Mouse (Mus musculus): ENCODE results near the gene Kdf1. TPM values are rescaled to one million over a fixed set of nuclear protein-coding genes. Genes with fewer than 3 reads are reported as not detected.

The Kdf1 gene
- total and polyA plus RNA-seq, 3 experiments, result 0.04 to 0.12 TPM; not detected in 1

- H3K27ac ChIP-seq (ENCODE audit: control insufficient read depth, low read depth, low read length), result no peak overlapping the region
- peaks cover 0 to 2% of the 10 kb centered on the region in 2 experiments; a peak in 1 of 4 replicates for H3K36me3 ChIP-seq (ENCODE audit: control insufficient read depth in 1 of 2, insufficient read depth in 2 of 2, low read length in 2 of 2)
- no peak overlapping the region for H3K4me3 ChIP-seq (ENCODE audit: control insufficient read depth in 1 of 2, insufficient read depth in 1 of 2, low read depth in 2 of 2, low read length in 2 of 2)
- DNase-seq (ENCODE audit: low read depth, low spot score), result no peak
- no peaks in the 10 kb centered on the region; the same call in 1 of the 2 replicates for H3K79me2 ChIP-seq (ENCODE audit: control insufficient read depth, insufficient read depth, low read length, poor library complexity)
- H3K9me3 ChIP-seq (replicated peaks; ENCODE audit: insufficient read depth, low read length), result no peaks in the 10 kb centered on the region
- H3K4me1 ChIP-seq (ENCODE audit: control insufficient read depth in 1 of 2, insufficient read depth in 2 of 2, low read length in 2 of 2), result peaks cover 0 to 14% of the 10 kb centered on the region in 2 experiments; a peak in 2 of 4 replicates
- TF ChIP-seq MAZ (IDR thresholded peaks at IDR 0.05; ENCODE audit: low read depth, low read length), result no peak
- no peak for TF ChIP-seq MEF2A (IDR thresholded peaks at IDR 0.05; ENCODE audit: extremely low read depth, insufficient replicate concordance, low read depth, low read length, poor library complexity, severe bottlenecking)
- no peak for TF ChIP-seq BHLHE40 (IDR thresholded peaks at IDR 0.05; ENCODE audit: borderline replicate concordance, low read depth, low read length)
- no peak for TF ChIP-seq ELF1 (IDR thresholded peaks at IDR 0.05; ENCODE audit: low read depth, low read length)
- TF ChIP-seq E2F4 (IDR thresholded peaks at IDR 0.05; ENCODE audit: borderline replicate concordance, low read depth, low read length), result no peak
- TF ChIP-seq MAFK (IDR thresholded peaks at IDR 0.05; ENCODE audit: borderline replicate concordance, low read depth, low read length), result no peak
- TF ChIP-seq ZMIZ1 (IDR thresholded peaks at IDR 0.05; ENCODE audit: low read depth, low read length), result no peak
- no peak for TF ChIP-seq CHD2 (IDR thresholded peaks at IDR 0.05; ENCODE audit: low read length)
- no peak for TF ChIP-seq GABPA (IDR thresholded peaks at IDR 0.05; ENCODE audit: low read depth, low read length)
- no peak for TF ChIP-seq HCFC1 (IDR thresholded peaks at IDR 0.05; ENCODE audit: low read depth, low read length)
- no peak for TF ChIP-seq SIN3A (IDR thresholded peaks at IDR 0.05; ENCODE audit: low read length)
- TF ChIP-seq EP300 (IDR thresholded peaks at IDR 0.05; ENCODE audit: low read depth in 1 of 2, low read length in 2 of 2), result no peak
- no peak for TF ChIP-seq NELFE (IDR thresholded peaks at IDR 0.05; ENCODE audit: low read depth, low read length)
- no peak for TF ChIP-seq TBP (IDR thresholded peaks at IDR 0.05; ENCODE audit: low read depth, low read length)
- no peak for TF ChIP-seq KAT2A (conservative IDR thresholded peaks at IDR 0.05; ENCODE audit: low read depth, low read length)
- no peak for TF ChIP-seq CTCF (IDR thresholded peaks at IDR 0.05 in 2 of 3, conservative IDR thresholded peaks at IDR 0.05 in 1 of 3; ENCODE audit: control insufficient read depth in 1 of 3, insufficient read depth in 1 of 3, low read depth in 2 of 3, low read length in 3 of 3, poor library complexity in 1 of 3, severe bottlenecking in 1 of 3)
- TF ChIP-seq GATA1 (IDR thresholded peaks at IDR 0.05; ENCODE audit: low read depth, low read length), result no peak
- no peak overlapping the region for H3K9ac ChIP-seq (ENCODE audit: control insufficient read depth, low read depth, low read length, poor library complexity, severe bottlenecking)
- H3K27me3 ChIP-seq (ENCODE audit: control insufficient read depth in 1 of 2, insufficient read depth in 2 of 2, low read length in 2 of 2), result no peaks in the 10 kb centered on the region
These were observed 29.1 kb upstream of the Kdf1 start for GRCm38 (mm10) chr4:133489489-133490245.

- Histone ChIP-seq H3K4me3 (ENCODE audit: control insufficient read depth in 1 of 2, insufficient read depth in 1 of 2, low read depth in 2 of 2, low read length in 2 of 2) (no peak overlapping the region), H3K27ac (ENCODE audit: control insufficient read depth, low read depth, low read length) (no peak overlapping the region), H3K4me1 (ENCODE audit: control insufficient read depth in 1 of 2, insufficient read depth in 2 of 2, low read length in 2 of 2) (peaks cover 0 to 14% of the 10 kb centered on the region in 2 experiments; a peak in 2 of 4 replicates), H3K9me3 (replicated peaks; ENCODE audit: insufficient read depth, low read length) (no peaks in the 10 kb centered on the region), H3K9ac (ENCODE audit: control insufficient read depth, low read depth, low read length, poor library complexity, severe bottlenecking) (no peak overlapping the region), H3K79me2 (ENCODE audit: control insufficient read depth, insufficient read depth, low read length, poor library complexity) (no peaks in the 10 kb centered on the region; the same call in 1 of the 2 replicates), H3K36me3 (ENCODE audit: control insufficient read depth in 1 of 2, insufficient read depth in 2 of 2, low read length in 2 of 2) (peaks cover 0 to 2% of the 10 kb centered on the region in 2 experiments; a peak in 1 of 4 replicates), H3K27me3 (ENCODE audit: control insufficient read depth in 1 of 2, insufficient read depth in 2 of 2, low read length in 2 of 2) (no peaks in the 10 kb centered on the region; a peak in 1 of 4 replicates)
- no peak for DNase-seq (ENCODE audit: low read depth, low spot score)
- TF ChIP-seq E2F4 (IDR thresholded peaks at IDR 0.05; ENCODE audit: borderline replicate concordance, low read depth, low read length) (no peak), MEF2A (IDR thresholded peaks at IDR 0.05; ENCODE audit: extremely low read depth, insufficient replicate concordance, low read depth, low read length, poor library complexity, severe bottlenecking) (no peak), TAL1 (IDR thresholded peaks at IDR 0.05; ENCODE audit: low read length) (no peak), POLR2AphosphoS5 (IDR thresholded peaks at IDR 0.05; ENCODE audit: borderline replicate concordance, low read depth, low read length) (no peak), USF1 (IDR thresholded peaks at IDR 0.05; ENCODE audit: low read depth, low read length) (no peak), CHD2 (IDR thresholded peaks at IDR 0.05; ENCODE audit: low read length) (no peak), NELFE (IDR thresholded peaks at IDR 0.05; ENCODE audit: low read depth, low read length) (no peak), MYB (IDR thresholded peaks at IDR 0.05; ENCODE audit: low read depth, low read length) (no peak), MXI1 (IDR thresholded peaks at IDR 0.05; ENCODE audit: low read depth, low read length) (no peak), NRF1 (IDR thresholded peaks at IDR 0.05; ENCODE audit: insufficient read depth, low read depth, low read length, poor library complexity, severe bottlenecking) (no peak), GATA1 (IDR thresholded peaks at IDR 0.05; ENCODE audit: low read depth, low read length) (no peak), SIN3A (IDR thresholded peaks at IDR 0.05; ENCODE audit: low read length) (no peak), ETS1 (IDR thresholded peaks at IDR 0.05; ENCODE audit: low read depth, low read length) (no peak), TBP (IDR thresholded peaks at IDR 0.05; ENCODE audit: low read depth, low read length) (no peak), CTCF (IDR thresholded peaks at IDR 0.05 in 2 of 3, conservative IDR thresholded peaks at IDR 0.05 in 1 of 3; ENCODE audit: control insufficient read depth in 1 of 3, insufficient read depth in 1 of 3, low read depth in 2 of 3, low read length in 3 of 3, poor library complexity in 1 of 3, severe bottlenecking in 1 of 3) (no peak), MYC (IDR thresholded peaks at IDR 0.05; ENCODE audit: low read depth, low read length) (no peak), UBTF (IDR thresholded peaks at IDR 0.05; ENCODE audit: borderline replicate concordance, insufficient read depth, low read depth, low read length) (no peak), MAZ (IDR thresholded peaks at IDR 0.05; ENCODE audit: low read depth, low read length) (no peak), ZC3H11A (IDR thresholded peaks at IDR 0.05; ENCODE audit: low read depth, low read length) (no peak)
These were observed 27.0 kb upstream of the Kdf1 start for GRCm38 (mm10) chr4:133491800-133492199.

Data from MEL (cell line).